In the genomic region with DNA sequence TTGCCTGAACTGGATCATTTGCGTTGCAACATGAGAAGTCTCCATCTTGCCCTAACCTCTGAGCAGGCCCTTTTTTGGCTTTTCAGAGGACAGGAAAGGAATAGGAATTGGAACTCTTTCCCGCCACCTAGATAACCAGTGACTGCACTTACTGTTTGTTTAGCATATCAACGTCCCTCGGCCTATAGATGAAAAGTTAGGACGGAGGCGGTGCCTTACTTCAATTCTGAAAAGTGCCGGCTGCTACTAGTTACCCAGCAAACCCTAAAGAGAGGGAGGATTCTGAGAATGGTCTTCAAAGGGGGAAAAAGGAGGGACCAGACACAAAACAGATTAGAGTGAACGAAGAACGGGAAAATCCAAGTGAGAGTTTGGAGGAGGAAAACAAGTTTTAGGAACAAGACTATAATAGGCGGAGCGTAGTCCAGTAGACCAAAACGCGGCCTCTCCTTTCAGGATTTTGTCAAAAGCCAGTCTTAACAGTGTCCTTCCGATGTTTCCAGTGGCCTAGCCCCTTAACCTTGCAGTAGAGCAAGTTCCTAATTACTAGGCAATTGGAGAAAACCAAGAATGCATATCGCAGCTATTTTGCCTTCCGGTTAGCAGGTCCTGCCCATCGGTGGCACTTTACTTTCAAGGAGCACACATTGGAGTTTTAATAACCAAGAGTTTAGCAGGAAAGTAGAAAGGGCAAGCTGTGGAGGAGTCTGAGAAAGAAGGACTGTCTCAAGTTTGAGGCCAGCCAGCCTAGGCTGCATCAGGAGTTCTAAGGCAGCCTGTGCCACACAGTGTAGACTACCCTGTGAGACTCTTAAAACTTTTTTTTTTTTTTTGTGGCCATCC, we compare ENCODE assay signal across 8 mouse cellular contexts. TPM values are rescaled to one million over a fixed set of nuclear protein-coding genes. Genes with fewer than 3 reads are reported as not detected.
DNase-seq lines count a peak whose midpoint lies in the region; ATAC-seq and TF ChIP-seq lines count a peak whose summit lies in the region.

No protein-coding gene starts in this region.

- no peak for TF ChIP-seq CTCF in heart, adult 2 months (IDR thresholded peaks at IDR 0.05)
- TF ChIP-seq CTCF in E14TG2a.4 (conservative IDR thresholded peaks at IDR 0.05; ENCODE audit: low read length), result no peak

- H3K79me2 ChIP-seq in heart, adult 2 months (replicated peaks; ENCODE audit: control insufficient read depth, insufficient read depth, low read length), result no peaks in the 10 kb centered on the region

- H3K9me3 ChIP-seq in E14TG2a.4 (ENCODE audit: low read length), result no peaks in the 10 kb centered on the region
- H3K9me3 ChIP-seq in forebrain, embryonic 15.5 days, result no peaks in the 10 kb centered on the region
- no peaks in the 10 kb centered on the region for H3K9me3 ChIP-seq in liver, embryonic 15.5 days (replicated peaks)

- peak overlapping the region; percentile 77 for H3K27ac ChIP-seq in heart, adult 2 months
- H3K27ac ChIP-seq in forebrain, embryonic 15.5 days (replicated peaks), result peak overlapping the region; percentile 95; the same call in 1 of the 2 replicates
- H3K27ac ChIP-seq in liver, embryonic 15.5 days (replicated peaks), result peak overlapping the region; percentile 70

- no peak for ATAC-seq in forebrain, embryonic 15.5 days (replicated peaks)
- no peak for ATAC-seq in liver, embryonic 15.5 days (ENCODE audit: insufficient read depth)

- peaks cover 2% of the 10 kb centered on the region for H3K4me1 ChIP-seq in heart, adult 2 months (ENCODE audit: control insufficient read depth, insufficient read depth, low read length)
- H3K4me1 ChIP-seq in E14TG2a.4 (replicated peaks; ENCODE audit: low read depth, low read length), result peaks cover 51% of the 10 kb centered on the region
- H3K4me1 ChIP-seq in forebrain, embryonic 15.5 days, result peaks cover 21% of the 10 kb centered on the region
- peaks cover 62% of the 10 kb centered on the region for H3K4me1 ChIP-seq in liver, embryonic 15.5 days (replicated peaks)

- no peak for TF ChIP-seq POLR2A in heart, adult 2 months (IDR thresholded peaks at IDR 0.05; ENCODE audit: insufficient read depth, low read depth, low read length)

- no peak overlapping the region for H3K9ac ChIP-seq in heart, adult 2 months (ENCODE audit: low read depth, low read length)
- H3K9ac ChIP-seq in forebrain, embryonic 15.5 days (replicated peaks), result peak overlapping the region; percentile 72
- H3K9ac ChIP-seq in liver, embryonic 15.5 days, result 0 out of 2 replicates have a peak overlapping the region, but pooled peaks have one; percentile 54

- DNase-seq in heart, adult 2 months, result no peak
- DNase-seq in heart, postnatal 36 days, result no peak
- no peak for DNase-seq in thymus, postnatal 36 days
- no peak for DNase-seq in adrenal gland, adult 8-10 months
- no peak for DNase-seq in adrenal gland, postnatal 10 days

- H3K36me3 ChIP-seq in heart, adult 2 months (ENCODE audit: control insufficient read depth, insufficient read depth, low read length), result no peaks in the 10 kb centered on the region
- peaks cover 6% of the 10 kb centered on the region; the same call in 1 of the 2 replicates for H3K36me3 ChIP-seq in E14TG2a.4 (ENCODE audit: insufficient read depth, low read length)
- no peaks in the 10 kb centered on the region for H3K36me3 ChIP-seq in forebrain, embryonic 15.5 days
- H3K36me3 ChIP-seq in liver, embryonic 15.5 days (replicated peaks), result no peaks in the 10 kb centered on the region

- H3K4me3 ChIP-seq in heart, adult 2 months, result peak overlapping the region; percentile 77
- peak overlapping the region; percentile 89 for H3K4me3 ChIP-seq in E14TG2a.4 (replicated peaks; ENCODE audit: low read length)
- H3K4me3 ChIP-seq in forebrain, embryonic 15.5 days, result peak overlapping the region; percentile 74
- peak overlapping the region; percentile 73 for H3K4me3 ChIP-seq in liver, embryonic 15.5 days (replicated peaks)

- TF ChIP-seq EP300 in heart, adult 2 months (IDR thresholded peaks at IDR 0.05; ENCODE audit: insufficient read depth, low read depth, low read length), result no peak

- H3K27me3 ChIP-seq in heart, adult 2 months (ENCODE audit: control insufficient read depth, insufficient read depth, low read length), result no peaks in the 10 kb centered on the region
- no peaks in the 10 kb centered on the region for H3K27me3 ChIP-seq in E14TG2a.4 (ENCODE audit: insufficient read depth, low read length)
- H3K27me3 ChIP-seq in forebrain, embryonic 15.5 days, result no peaks in the 10 kb centered on the region
- H3K27me3 ChIP-seq in liver, embryonic 15.5 days, result peaks cover 12% of the 10 kb centered on the region; the same call in 1 of the 2 replicates

- 62% methylated on average over 17 of the region's 17 CpGs for WGBS in heart, adult 2 months
- 22% methylated on average over 17 of the region's 17 CpGs for WGBS in forebrain, embryonic 15.5 days
- WGBS in liver, embryonic 15.5 days (ENCODE audit: insufficient replicate concordance), result 40% methylated on average over 17 of the region's 17 CpGs

- peak overlapping the region; percentile 76 for H3K4me2 ChIP-seq in forebrain, embryonic 15.5 days (replicated peaks)
- peak overlapping the region; percentile 99 for H3K4me2 ChIP-seq in liver, embryonic 15.5 days

- intact Hi-C loops in heart, adult 2 months (cut with DNase I), result loop anchor here (2.0 kb wide), 1 partner anchor 16 kb away; no protein-coding TSS in a partner anchor
- intact Hi-C loops in heart, postnatal 36 days (cut with DNase I), result loop anchor here (2.0 kb wide), 1 partner anchor 46 kb away; no protein-coding TSS in a partner anchor

RNA-seq across cellular contexts. Expression of a gene that starts 0.9 kb away (rescaled TPM):
- total RNA-seq in heart, adult 2 months (2021), result 10 to 100 TPM; 15.1 to 19.7 TPM
- 18.3 and 25.6 TPM in 2 replicates for polyA plus RNA-seq in heart, adult 2 months (2012; rRNA removed)
- total RNA-seq in heart, postnatal 36 days (2021), result 10 to 100 TPM; 14.4 to 21.4 TPM
- 144 and 146 TPM in 2 replicates for polyA plus RNA-seq in forebrain, embryonic 15.5 days (2015; fragmentation: Nextera tagmentation; extraction: Ambion mirVana)
- polyA plus RNA-seq in liver, embryonic 15.5 days (2015; fragmentation: Nextera tagmentation; extraction: Ambion mirVana), result 25.5 and 28.7 TPM in 2 replicates
- total RNA-seq in adrenal gland, adult 8-10 months (2022), result 10 to 100 TPM; 14.6 to 25.4 (median 22.3) TPM
- total RNA-seq in adrenal gland, postnatal 10 days (2021), result 10 to 100 TPM; 46.1 to 56.6 TPM
